Comparison of ENCODE assay signal across 9 mouse cellular contexts in genomic region chr11:99292846-99293245, GRCm38 (mm10). TPM values are rescaled to one million over a fixed set of nuclear protein-coding genes. Genes with fewer than 3 reads are reported as not detected.
A peak's percentile ranks its signal among the peaks of the same experiment; 100 is the strongest.
DNase-seq lines count a peak whose midpoint lies in the region; ATAC-seq and TF ChIP-seq lines count a peak whose summit lies in the region.
"Had no signal": no experiment of that assay in that cellular context is flagged by ENCODE, and none has a peak within 500 bp of the region (broad histone marks: within the 10 kb centered on the region; RNA-seq: fewer than 3 reads in every experiment).

No protein-coding gene starts in this region.

- no peaks in the 10 kb centered on the region for H3K27me3 ChIP-seq in heart, embryonic 11.5 days (ENCODE audit: control insufficient read depth, insufficient read depth, low read length)

- peak; percentile 14 for DNase-seq in heart, adult 8-10 months (ENCODE audit: low spot score)
- DNase-seq in brain, embryonic 14.5 days (ENCODE audit: low read depth) = peak; percentile 80
- peak; percentile 17 to 60 for DNase-seq in frontal cortex, postnatal 36 days (ENCODE audit: low spot score in 2 of 2)
- DNase-seq in left cerebral cortex, postnatal 10 days (ENCODE audit: extremely low spot score in 1 of 2, low spot score in 2 of 2) = peak; percentile 14 to 53
- DNase-seq in right cerebral cortex, adult 18-20 months = peak; percentile 38
- peak; percentile 61 for DNase-seq in thymus, postnatal 25 days

- ATAC-seq in heart, embryonic 11.5 days (replicated peaks; ENCODE audit: insufficient number of reproducible peaks, low FRiP score, low TSS enrichment) = no peak
- peak; percentile 51 for ATAC-seq in CD4-positive, CD25-positive, alpha-beta regulatory T cell, adult 4 months

- H3K4me3 ChIP-seq in heart, embryonic 11.5 days (ENCODE audit: low read depth, low read length) = no peak overlapping the region

- H3K4me2 ChIP-seq in heart, embryonic 11.5 days = no peak overlapping the region

- 59% methylated on average over 5 of the region's 5 CpGs for WGBS in heart, embryonic 11.5 days (ENCODE audit: insufficient replicate concordance)

- no peaks in the 10 kb centered on the region for H3K4me1 ChIP-seq in heart, embryonic 11.5 days (ENCODE audit: control insufficient read depth, insufficient read depth, low read length)

- intact Hi-C loops in left cerebral cortex, postnatal 10 days (cut with DNase I) = loop anchor here (5.0 kb wide), 2 partner anchors 46 to 106 kb away; no protein-coding TSS in a partner anchor

- no peak overlapping the region for H3K9ac ChIP-seq in heart, embryonic 11.5 days (ENCODE audit: low read depth, low read length)

- no peak for TF ChIP-seq POLR2A in brain, embryonic 14.5 days (IDR thresholded peaks at IDR 0.05; ENCODE audit: borderline replicate concordance, extremely low read depth, insufficient read depth, insufficient read length, poor library complexity, severe bottlenecking)

- no peak overlapping the region for H3K27ac ChIP-seq in heart, embryonic 11.5 days (ENCODE audit: low read depth, low read length)

- no peaks in the 10 kb centered on the region for H3K36me3 ChIP-seq in heart, embryonic 11.5 days (ENCODE audit: control insufficient read depth, insufficient read depth, low read length)

- peak; percentile 67; the same call in 1 of the 2 replicates for TF ChIP-seq CTCF in brain, embryonic 14.5 days (IDR thresholded peaks at IDR 0.05; ENCODE audit: borderline replicate concordance, extremely low read depth, insufficient read depth, insufficient read length)

- H3K9me3 ChIP-seq in heart, embryonic 11.5 days (replicated peaks; ENCODE audit: control insufficient read depth, low read length) = no peaks in the 10 kb centered on the region

RNA-seq across cellular contexts. Expression of gene Krt24, which starts 7.8 kb away (rescaled TPM):
- not detected for total RNA-seq in heart, adult 8-10 months (2022)
- not detected in 2 replicates for polyA plus RNA-seq in heart, embryonic 11.5 days (2014; fragmentation: Nextera tagmentation; extraction: Ambion mirVana)
- not detected for polyA plus RNA-seq in CD4-positive, CD25-positive, alpha-beta regulatory T cell, adult 4 months (2017; shearing (Covaris generic))
- 0.08 TPM in 1 of 2 replicates, not detected in the other for polyA plus RNA-seq in brain, embryonic 14.5 days (2012; rRNA removed)
- not detected for total RNA-seq in left cerebral cortex, postnatal 10 days (2021)
- polyA plus RNA-seq: intestine, embryonic 14.5 days had no signal

RNA-seq across cellular contexts. Expression of gene Krt25, which starts 29.9 kb away (rescaled TPM):
- total RNA-seq in heart, adult 8-10 months (2022) = not detected
- polyA plus RNA-seq in heart, embryonic 11.5 days (2014; fragmentation: Nextera tagmentation; extraction: Ambion mirVana) = not detected in 2 replicates
- polyA plus RNA-seq in CD4-positive, CD25-positive, alpha-beta regulatory T cell, adult 4 months (2017; shearing (Covaris generic)) = not detected
- 0.04 and 0.05 TPM in 2 replicates for polyA plus RNA-seq in brain, embryonic 14.5 days (2012; rRNA removed)
- total RNA-seq in left cerebral cortex, postnatal 10 days (2021) = not detected

RNA-seq across cellular contexts. Expression of gene Krt26, which starts 44.9 kb away (rescaled TPM):
- not detected for total RNA-seq in heart, adult 8-10 months (2022)
- polyA plus RNA-seq in heart, embryonic 11.5 days (2014; fragmentation: Nextera tagmentation; extraction: Ambion mirVana) = not detected in 2 replicates
- polyA plus RNA-seq in CD4-positive, CD25-positive, alpha-beta regulatory T cell, adult 4 months (2017; shearing (Covaris generic)) = not detected
- polyA plus RNA-seq in brain, embryonic 14.5 days (2012; rRNA removed) = 0.06 and 0.08 TPM in 2 replicates
- under 1 TPM; 0.20 to 0.21 TPM for total RNA-seq in left cerebral cortex, postnatal 10 days (2021)

RNA-seq across cellular contexts. Expression of gene Krt222, which starts 49.0 kb away (rescaled TPM):
- total RNA-seq in heart, adult 8-10 months (2022) = 10 to 100 TPM; 26.5 to 44.5 (median 31.0) TPM
- 1.2 TPM in 2 replicates for polyA plus RNA-seq in heart, embryonic 11.5 days (2014; fragmentation: Nextera tagmentation; extraction: Ambion mirVana)
- polyA plus RNA-seq in CD4-positive, CD25-positive, alpha-beta regulatory T cell, adult 4 months (2017; shearing (Covaris generic)) = 1 to 10 TPM; 1.4 to 2.1 TPM
- polyA plus RNA-seq in brain, embryonic 14.5 days (2012; rRNA removed) = 1.4 and 2.9 TPM in 2 replicates
- 10 to 100 TPM; 31.1 to 31.2 TPM for total RNA-seq in left cerebral cortex, postnatal 10 days (2021)

RNA-seq across cellular contexts. Expression of gene Krt27, which starts 58.1 kb away (rescaled TPM):
- total RNA-seq in heart, adult 8-10 months (2022) = not detected
- polyA plus RNA-seq in heart, embryonic 11.5 days (2014; fragmentation: Nextera tagmentation; extraction: Ambion mirVana) = not detected in 2 replicates
- polyA plus RNA-seq in CD4-positive, CD25-positive, alpha-beta regulatory T cell, adult 4 months (2017; shearing (Covaris generic)) = not detected
- 0.05 TPM in 1 of 2 replicates, not detected in the other for polyA plus RNA-seq in brain, embryonic 14.5 days (2012; rRNA removed)
- total RNA-seq in left cerebral cortex, postnatal 10 days (2021) = not detected
- polyA plus RNA-seq: intestine, embryonic 14.5 days had no signal

Comparison
In these comparisons a context has a peak if more than half of its experiments do, and no peak if none do; other contexts are left out.
1. DNase-seq: peak in every context shown above with its lines; median percentile 80 in brain, embryonic 14.5 days; 61 in thymus, postnatal 25 days; 38 in frontal cortex, postnatal 36 days; 38 in right cerebral cortex, adult 18-20 months; 34 in left cerebral cortex, postnatal 10 days; 14 in heart, adult 8-10 months.